Mouse (Mus musculus): ENCODE data around the gene Abcc9. TPM values are rescaled to one million over a fixed set of nuclear protein-coding genes. Genes with fewer than 3 reads are reported as not detected.

Abcc9 gene
- polyA plus RNA-seq, 1 experiment from 2014 or later: 1.00 TPM

- Histone ChIP-seq H3K4me3 (no peak overlapping the region), H3K9me3 (replicated peaks) (no peaks in the 10 kb centered on the region), H3K36me3 (no peaks in the 10 kb centered on the region), H3K27me3 (ENCODE audit: low read depth, poor library complexity, severe bottlenecking) (no peaks in the 10 kb centered on the region), H3K27ac (replicated peaks) (no peak overlapping the region), H3K4me1 (no peaks in the 10 kb centered on the region)
- DNase-seq (ENCODE audit: low spot score): no peak
- WGBS: 88% methylated on average over 4 of the region's 4 CpGs
Measured at GRCm38 (mm10) chr6:142726032-142726431, 23.9 kb upstream of the Abcc9 start.

GRCm38 (mm10) chr6:142721731-142722130 lies 19.6 kb upstream of the Abcc9 start:
- Histone ChIP-seq H3K27ac (replicated peaks) (no peak overlapping the region), H3K4me3 (no peak overlapping the region), H3K9me3 (replicated peaks) (no peaks in the 10 kb centered on the region), H3K36me3 (no peaks in the 10 kb centered on the region), H3K27me3 (ENCODE audit: low read depth, poor library complexity, severe bottlenecking) (no peaks in the 10 kb centered on the region), H3K4me1 (no peaks in the 10 kb centered on the region)
- DNase-seq (ENCODE audit: low spot score): no peak
- WGBS: 93% methylated on average over 8 of the region's 8 CpGs

GRCm38 (mm10) chr6:142720641-142721040 lies 18.5 kb upstream of the Abcc9 start:
- Histone ChIP-seq H3K4me1 (no peaks in the 10 kb centered on the region), H3K9me3 (replicated peaks) (no peaks in the 10 kb centered on the region), H3K4me3 (no peak overlapping the region), H3K27me3 (ENCODE audit: low read depth, poor library complexity, severe bottlenecking) (no peaks in the 10 kb centered on the region), H3K36me3 (no peaks in the 10 kb centered on the region), H3K27ac (replicated peaks) (no peak overlapping the region)
- DNase-seq (ENCODE audit: low spot score): no peak
- WGBS: 71% methylated on average over 6 of the region's 6 CpGs

- no peak for DNase-seq (ENCODE audit: low spot score)
- Histone ChIP-seq H3K36me3 (no peaks in the 10 kb centered on the region), H3K27ac (replicated peaks) (no peak overlapping the region), H3K9me3 (replicated peaks) (no peaks in the 10 kb centered on the region), H3K4me1 (no peaks in the 10 kb centered on the region), H3K27me3 (ENCODE audit: low read depth, poor library complexity, severe bottlenecking) (no peaks in the 10 kb centered on the region), H3K4me3 (no peak overlapping the region)
- WGBS: 85% methylated on average over 7 of the region's 7 CpGs
Measured at GRCm38 (mm10) chr6:142718167-142718566, 16.1 kb upstream of the Abcc9 start.

GRCm38 (mm10) chr6:142717186-142717585 lies 15.1 kb upstream of the Abcc9 start:
- Histone ChIP-seq H3K36me3 (no peaks in the 10 kb centered on the region), H3K27me3 (ENCODE audit: low read depth, poor library complexity, severe bottlenecking) (no peaks in the 10 kb centered on the region), H3K27ac (replicated peaks) (no peak overlapping the region), H3K9me3 (replicated peaks) (no peaks in the 10 kb centered on the region), H3K4me3 (no peak overlapping the region), H3K4me1 (no peaks in the 10 kb centered on the region)
- DNase-seq (ENCODE audit: low spot score): no peak
- 84% methylated on average over 4 of the region's 4 CpGs for WGBS

GRCm38 (mm10) chr6:142715026-142715425 lies 12.9 kb upstream of the Abcc9 start:
- Histone ChIP-seq H3K4me3 (no peak overlapping the region), H3K36me3 (no peaks in the 10 kb centered on the region), H3K27me3 (ENCODE audit: low read depth, poor library complexity, severe bottlenecking) (no peaks in the 10 kb centered on the region), H3K4me1 (no peaks in the 10 kb centered on the region), H3K27ac (replicated peaks) (no peak overlapping the region), H3K9me3 (replicated peaks) (no peaks in the 10 kb centered on the region)
- DNase-seq (ENCODE audit: low spot score): no peak
- WGBS: 89% methylated on average over 8 of the region's 8 CpGs

- Histone ChIP-seq H3K27me3 (ENCODE audit: low read depth, poor library complexity, severe bottlenecking) (no peaks in the 10 kb centered on the region), H3K4me1 (no peaks in the 10 kb centered on the region), H3K9me3 (replicated peaks) (no peaks in the 10 kb centered on the region), H3K36me3 (no peaks in the 10 kb centered on the region), H3K27ac (replicated peaks) (no peak overlapping the region), H3K4me3 (no peak overlapping the region)
- 69% methylated on average over 4 of the region's 4 CpGs for WGBS
- no peak for DNase-seq (ENCODE audit: low spot score)
Measured at GRCm38 (mm10) chr6:142711106-142711505, 9.0 kb upstream of the Abcc9 start.

- no peaks in the 10 kb centered on the region for H3K9me3 ChIP-seq (replicated peaks)
- no peaks in the 10 kb centered on the region for H3K27me3 ChIP-seq (ENCODE audit: low read depth, poor library complexity, severe bottlenecking)
- 88% methylated on average over 6 of the region's 6 CpGs for WGBS
- H3K36me3 ChIP-seq: no peaks in the 10 kb centered on the region
- DNase-seq (ENCODE audit: low spot score): no peak
- no peaks in the 10 kb centered on the region for H3K4me1 ChIP-seq
- no peak overlapping the region for H3K27ac ChIP-seq (replicated peaks)
- no peak overlapping the region for H3K4me3 ChIP-seq
Measured at GRCm38 (mm10) chr6:142710690-142711089, 8.6 kb upstream of the Abcc9 start.

- no peaks in the 10 kb centered on the region for H3K9me3 ChIP-seq (replicated peaks)
- no peaks in the 10 kb centered on the region for H3K36me3 ChIP-seq
- peaks cover 4% of the 10 kb centered on the region; the same call in 1 of the 2 replicates for H3K27me3 ChIP-seq (ENCODE audit: low read depth, poor library complexity, severe bottlenecking)
- no peaks in the 10 kb centered on the region for H3K4me1 ChIP-seq
- no peak overlapping the region for H3K4me3 ChIP-seq
- no peak overlapping the region for H3K27ac ChIP-seq (replicated peaks)
- 92% methylated on average over 6 of the region's 6 CpGs for WGBS
- DNase-seq (ENCODE audit: low spot score): no peak
Measured at GRCm38 (mm10) chr6:142708369-142708768, 6.3 kb upstream of the Abcc9 start.

- Histone ChIP-seq H3K4me3 (no peak overlapping the region), H3K9me3 (replicated peaks) (no peaks in the 10 kb centered on the region), H3K27ac (replicated peaks) (no peak overlapping the region), H3K27me3 (ENCODE audit: low read depth, poor library complexity, severe bottlenecking) (peaks cover 15% of the 10 kb centered on the region), H3K4me1 (peaks cover 11% of the 10 kb centered on the region), H3K36me3 (no peaks in the 10 kb centered on the region)
- DNase-seq (ENCODE audit: low spot score): no peak
- WGBS: 78% methylated on average over 3 of the region's 3 CpGs
Measured at GRCm38 (mm10) chr6:142706688-142707087, 4.6 kb upstream of the Abcc9 start.

- H3K4me3 ChIP-seq: no peak overlapping the region
- no peak for DNase-seq (ENCODE audit: low spot score)
- no peaks in the 10 kb centered on the region for H3K9me3 ChIP-seq (replicated peaks)
- peaks cover 11% of the 10 kb centered on the region for H3K4me1 ChIP-seq
- H3K27me3 ChIP-seq (ENCODE audit: low read depth, poor library complexity, severe bottlenecking): peaks cover 24% of the 10 kb centered on the region
- no peak overlapping the region for H3K27ac ChIP-seq (replicated peaks)
- no peaks in the 10 kb centered on the region for H3K36me3 ChIP-seq
- WGBS: 81% methylated on average over 11 of the region's 11 CpGs
Measured at GRCm38 (mm10) chr6:142703441-142703930, 1.4 kb upstream of the Abcc9 start.

- WGBS: 74% methylated on average over 13 of the region's 13 CpGs
- Histone ChIP-seq H3K4me3 (no peak overlapping the region), H3K4me1 (peaks cover 11% of the 10 kb centered on the region), H3K27me3 (ENCODE audit: low read depth, poor library complexity, severe bottlenecking) (peaks cover 24% of the 10 kb centered on the region), H3K27ac (replicated peaks) (no peak overlapping the region), H3K36me3 (no peaks in the 10 kb centered on the region), H3K9me3 (replicated peaks) (no peaks in the 10 kb centered on the region)
- DNase-seq (ENCODE audit: low spot score): no peak
Measured at GRCm38 (mm10) chr6:142701161-142701560, 954 bp downstream of the Abcc9 start.

GRCm38 (mm10) chr6:142700753-142701152 lies 1.4 kb downstream of the Abcc9 start:
- DNase-seq (ENCODE audit: low spot score): no peak
- peaks cover 24% of the 10 kb centered on the region for H3K27me3 ChIP-seq (ENCODE audit: low read depth, poor library complexity, severe bottlenecking)
- WGBS: 66% methylated on average over 8 of the region's 8 CpGs

GRCm38 (mm10) chr6:142692085-142692484 lies 10.0 kb downstream of the Abcc9 start:
- WGBS: 83% methylated on average over 5 of the region's 5 CpGs
- Histone ChIP-seq H3K27me3 (ENCODE audit: low read depth, poor library complexity, severe bottlenecking) (no peaks in the 10 kb centered on the region), H3K36me3 (no peaks in the 10 kb centered on the region), H3K4me1 (no peaks in the 10 kb centered on the region), H3K27ac (replicated peaks) (no peak overlapping the region), H3K4me3 (no peak overlapping the region), H3K9me3 (replicated peaks) (no peaks in the 10 kb centered on the region)
- DNase-seq (ENCODE audit: low spot score): no peak

More at GRCm38 (mm10) chr6:142700753-142701152, 1.4 kb downstream of the Abcc9 start:
- H3K4me3 ChIP-seq: no peak overlapping the region
- no peaks in the 10 kb centered on the region for H3K9me3 ChIP-seq (replicated peaks)
- no peak overlapping the region for H3K27ac ChIP-seq (replicated peaks)
- H3K4me1 ChIP-seq: peaks cover 11% of the 10 kb centered on the region
- H3K36me3 ChIP-seq: no peaks in the 10 kb centered on the region
